Mouse (Mus musculus) ES-Bruce4 (cell line): Measurements from ENCODE around the gene Fam83g. TPM values are rescaled to one million over a fixed set of nuclear protein-coding genes. Genes with fewer than 3 reads are reported as not detected.

Source experiments
- H3K27ac ChIP-seq: 2 replicates; pipeline ENCODE4 v1.5.1; 2012; ENCODE audit warnings: low read length, inconsistent platforms; ENCODE audit not compliant: insufficient read depth
- H3K27me3 ChIP-seq: 2 replicates; pipeline ENCODE4 v1.6.1; 2012; ENCODE audit warnings: mild to moderate bottlenecking, low read length, inconsistent platforms; ENCODE audit not compliant: control insufficient read depth, poor library complexity, insufficient read depth, severe bottlenecking
- H3K36me3 ChIP-seq: 2 replicates; pipeline ENCODE4 v1.6.1; 2012; ENCODE audit warnings: inconsistent platforms, mild to moderate bottlenecking, low read length, moderate library complexity; ENCODE audit not compliant: control insufficient read depth, poor library complexity, insufficient read depth, severe bottlenecking
- H3K4me1 ChIP-seq: one replicate; pipeline ENCODE4 v1.8.1; 2011; ENCODE audit warnings: low read length; ENCODE audit not compliant: control insufficient read depth, insufficient read depth
- H3K4me3 ChIP-seq: 2 replicates; pipeline ENCODE4 v1.5.1; 2011; ENCODE audit warnings: low read depth, mild to moderate bottlenecking, low read length
- H3K9ac ChIP-seq: 2 replicates; pipeline ENCODE4 v1.6.1; 2012; ENCODE audit warnings: low read depth, mild to moderate bottlenecking, inconsistent platforms; ENCODE audit not compliant: poor library complexity, severe bottlenecking
- H3K9me3 ChIP-seq: replicated peaks from 2 replicates; pipeline ENCODE4 v1.6.1; 2012; ENCODE audit warnings: mild to moderate bottlenecking, low read length, inconsistent platforms; ENCODE audit not compliant: control insufficient read depth, poor library complexity, insufficient read depth, severe bottlenecking
- CTCF ChIP-seq: IDR thresholded peaks from one replicate; pipeline ENCODE4 v1.8.1; 2011; ENCODE audit warnings: low read depth, low read length
- EP300 ChIP-seq: IDR thresholded peaks from 2 replicates; pipeline ENCODE4 v1.6.1; 2011; ENCODE audit warnings: low read depth, low read length; ENCODE audit not compliant: insufficient read depth
- POLR2A ChIP-seq: IDR thresholded peaks from one replicate; pipeline ENCODE4 v1.8.1; 2011; ENCODE audit warnings: low read length; ENCODE audit not compliant: insufficient read depth
- polyA plus RNA-seq: library from polyadenylated mRNA; stranded (reverse); fragments of >200 nt; gene quantifications from 2 replicates; pipeline ENCODE4 v1.2.4, GENCODE M21; 2011; ENCODE audit warnings: low read depth; ENCODE audit not compliant: missing spikeins, insufficient read depth, insufficient read length

Gene Fam83g
- polyA plus RNA-seq, 1 experiment = 7.7 TPM

DNA sequence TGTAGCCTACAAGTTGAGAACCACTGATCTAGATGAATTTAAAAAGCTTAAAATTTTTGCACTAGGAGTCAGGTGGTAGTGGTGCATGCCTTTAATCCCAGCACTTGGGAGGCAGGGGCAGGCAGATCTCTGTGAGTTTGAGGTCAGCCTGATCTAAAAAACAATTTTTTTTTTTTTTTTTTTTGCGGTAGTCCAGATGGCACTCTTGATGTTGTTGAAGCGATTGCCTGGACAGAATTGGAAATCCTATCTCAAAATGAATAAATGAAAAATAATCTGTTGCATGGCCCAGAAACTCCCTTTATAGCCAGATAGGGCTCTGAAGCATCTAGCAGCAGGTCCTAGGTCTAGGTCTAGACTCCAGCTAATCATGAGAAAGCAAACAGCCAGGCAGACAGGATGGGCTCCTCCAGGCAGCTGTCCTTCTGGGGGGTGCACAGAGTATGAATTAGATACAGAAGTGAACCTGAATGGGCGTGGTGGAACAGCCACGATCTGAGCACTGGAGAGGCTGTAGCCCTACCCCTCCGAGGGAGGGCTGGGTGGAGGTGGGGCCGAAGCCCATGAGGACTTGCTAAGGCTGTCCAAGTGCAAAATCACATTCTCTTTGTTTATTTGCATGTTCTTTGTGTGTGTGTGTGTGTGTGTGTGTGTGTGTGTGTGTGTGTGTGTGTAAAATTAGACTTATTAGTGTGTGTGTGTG, 27.6 kb upstream of the Fam83g start:
- H3K27me3 ChIP-seq = no peaks in the 10 kb centered on the region
- H3K4me1 ChIP-seq = no peaks in the 10 kb centered on the region
- H3K9ac ChIP-seq = no peak overlapping the region
- TF ChIP-seq EP300 = no peak
- TF ChIP-seq CTCF = no peak
- TF ChIP-seq POLR2A = no peak
- no peak overlapping the region for H3K4me3 ChIP-seq
- no peaks in the 10 kb centered on the region for H3K9me3 ChIP-seq
- H3K36me3 ChIP-seq = no peaks in the 10 kb centered on the region
- no peak overlapping the region for H3K27ac ChIP-seq

DNA sequence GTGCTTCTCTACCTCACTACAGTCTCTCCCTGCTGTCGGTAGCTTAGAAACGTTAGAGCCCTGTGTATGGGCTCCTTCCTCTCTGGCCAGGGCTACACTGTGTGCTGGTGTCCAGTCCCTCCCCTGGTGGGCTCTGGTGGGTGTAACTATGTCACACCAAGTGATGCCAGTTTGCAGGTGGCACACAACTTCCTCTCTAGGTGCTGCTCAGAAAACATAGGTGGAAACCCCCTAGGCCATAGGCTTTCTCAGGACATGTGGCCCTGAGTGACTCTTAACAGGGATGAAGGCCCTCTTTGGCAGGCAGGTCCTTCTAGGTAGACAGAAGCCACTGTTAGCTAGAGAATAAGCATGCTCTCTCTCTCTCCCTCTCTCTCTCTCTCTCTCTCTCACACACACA, 26.5 kb upstream of the Fam83g start:
- no peak for TF ChIP-seq CTCF
- no peak for TF ChIP-seq POLR2A
- no peak for TF ChIP-seq EP300
- H3K27me3 ChIP-seq = no peaks in the 10 kb centered on the region
- no peaks in the 10 kb centered on the region for H3K9me3 ChIP-seq
- H3K4me3 ChIP-seq = no peak overlapping the region
- no peak overlapping the region for H3K9ac ChIP-seq
- H3K27ac ChIP-seq = no peak overlapping the region
- no peaks in the 10 kb centered on the region for H3K4me1 ChIP-seq
- H3K36me3 ChIP-seq = no peaks in the 10 kb centered on the region

DNA sequence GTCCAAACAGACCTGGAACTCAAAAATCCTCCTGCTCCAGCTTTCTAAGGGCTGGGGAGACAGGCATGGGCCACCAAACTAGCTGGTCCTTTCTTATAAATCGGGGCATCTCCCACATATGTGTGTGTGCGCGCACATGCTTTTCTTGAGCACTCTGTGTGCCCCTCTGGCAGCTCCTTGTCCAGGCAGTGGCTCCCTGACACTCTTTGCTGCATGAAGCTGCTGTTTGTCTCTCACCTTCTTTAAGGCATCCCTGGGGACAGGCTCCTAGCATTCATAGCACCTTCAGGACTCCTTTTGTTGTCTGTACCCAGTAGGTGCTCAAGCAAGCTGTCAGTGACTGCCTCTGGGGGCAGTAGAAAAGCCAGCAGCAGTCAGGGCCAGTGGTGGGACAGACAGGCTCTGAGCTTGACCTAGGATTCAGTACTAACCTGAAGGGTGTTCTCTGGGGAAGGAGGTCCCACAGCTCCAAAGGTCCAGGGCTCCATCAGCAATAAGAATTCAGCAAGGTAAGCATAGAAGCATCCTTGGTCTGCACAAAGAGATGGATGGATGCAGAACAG, 25.4 kb upstream of the Fam83g start:
- Histone ChIP-seq H3K4me3 (no peak overlapping the region), H3K4me1 (no peaks in the 10 kb centered on the region), H3K9me3 (no peaks in the 10 kb centered on the region), H3K27me3 (no peaks in the 10 kb centered on the region), H3K9ac (no peak overlapping the region), H3K36me3 (no peaks in the 10 kb centered on the region), H3K27ac (no peak overlapping the region)
- TF ChIP-seq EP300 (no peak), POLR2A (no peak), CTCF (no peak)

DNA sequence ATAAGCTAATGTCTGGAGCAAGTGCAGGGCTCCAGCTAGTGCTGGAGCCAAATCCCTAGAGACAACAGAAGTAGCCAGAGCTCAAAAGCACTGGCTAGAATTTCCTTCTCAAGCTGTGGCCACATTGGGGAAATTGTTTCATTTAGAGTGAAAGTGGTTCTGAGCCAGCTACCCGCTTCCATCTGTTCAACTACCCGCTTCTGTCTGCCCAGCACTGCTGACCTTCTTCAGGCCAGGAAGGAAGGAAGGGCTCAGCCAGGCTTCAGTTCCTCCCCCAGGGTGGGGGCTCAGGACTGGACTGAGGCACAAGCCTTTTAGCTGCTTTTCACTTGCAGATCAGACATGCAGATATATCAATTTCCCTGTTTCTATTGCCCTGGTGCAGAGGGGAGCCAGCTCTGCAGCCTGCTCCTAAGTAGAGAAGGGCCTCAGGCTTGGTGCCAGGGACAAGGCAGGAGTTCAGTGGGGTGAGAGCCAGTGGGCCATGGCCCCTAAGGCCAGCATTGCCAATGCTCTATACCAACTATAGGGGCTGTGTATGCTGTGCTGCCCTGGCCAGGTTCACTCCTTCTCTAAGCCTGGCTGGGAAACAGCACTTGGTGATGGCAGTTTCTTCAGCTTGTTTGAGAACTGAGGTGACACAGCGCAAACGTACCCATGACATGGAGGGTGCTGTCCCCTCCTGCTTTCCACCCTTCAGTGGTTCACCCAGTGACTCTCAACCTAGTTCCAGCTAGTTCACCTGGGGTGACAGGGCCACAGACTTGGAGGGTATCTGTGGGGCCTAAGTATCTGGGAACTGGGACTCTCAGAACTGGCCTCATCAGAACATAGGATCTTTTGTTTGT, 24.7 kb upstream of the Fam83g start:
- Histone ChIP-seq H3K27ac (no peak overlapping the region), H3K4me1 (no peaks in the 10 kb centered on the region), H3K9me3 (no peaks in the 10 kb centered on the region), H3K36me3 (no peaks in the 10 kb centered on the region), H3K4me3 (no peak overlapping the region), H3K9ac (no peak overlapping the region), H3K27me3 (no peaks in the 10 kb centered on the region)
- TF ChIP-seq EP300 (no peak), CTCF (no peak), POLR2A (no peak)

DNA sequence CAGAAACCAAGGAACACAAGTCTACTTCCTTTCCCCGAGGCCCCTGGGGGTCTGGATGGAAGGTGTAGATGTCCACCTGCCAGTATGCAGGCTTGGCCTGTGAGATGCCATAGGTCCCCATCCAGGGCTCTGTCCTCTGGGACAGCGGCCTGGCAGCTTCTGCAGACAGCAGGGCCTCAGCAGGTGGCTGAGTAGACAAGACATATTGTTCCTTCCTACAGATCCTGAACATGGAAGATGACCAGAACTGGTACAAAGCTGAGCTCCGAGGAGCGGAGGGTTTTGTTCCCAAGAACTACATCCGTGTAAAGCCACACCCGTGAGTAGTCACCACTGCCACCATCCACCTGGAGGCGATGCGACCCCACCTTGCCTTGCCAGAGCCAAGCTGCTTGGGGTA, 23.9 kb upstream of the Fam83g start:
- Histone ChIP-seq H3K4me3 (no peak overlapping the region), H3K9ac (no peak overlapping the region), H3K27me3 (no peaks in the 10 kb centered on the region), H3K4me1 (no peaks in the 10 kb centered on the region), H3K27ac (no peak overlapping the region), H3K9me3 (no peaks in the 10 kb centered on the region), H3K36me3 (no peaks in the 10 kb centered on the region)
- no peak for TF ChIP-seq POLR2A
- no peak for TF ChIP-seq CTCF
- no peak for TF ChIP-seq EP300

DNA sequence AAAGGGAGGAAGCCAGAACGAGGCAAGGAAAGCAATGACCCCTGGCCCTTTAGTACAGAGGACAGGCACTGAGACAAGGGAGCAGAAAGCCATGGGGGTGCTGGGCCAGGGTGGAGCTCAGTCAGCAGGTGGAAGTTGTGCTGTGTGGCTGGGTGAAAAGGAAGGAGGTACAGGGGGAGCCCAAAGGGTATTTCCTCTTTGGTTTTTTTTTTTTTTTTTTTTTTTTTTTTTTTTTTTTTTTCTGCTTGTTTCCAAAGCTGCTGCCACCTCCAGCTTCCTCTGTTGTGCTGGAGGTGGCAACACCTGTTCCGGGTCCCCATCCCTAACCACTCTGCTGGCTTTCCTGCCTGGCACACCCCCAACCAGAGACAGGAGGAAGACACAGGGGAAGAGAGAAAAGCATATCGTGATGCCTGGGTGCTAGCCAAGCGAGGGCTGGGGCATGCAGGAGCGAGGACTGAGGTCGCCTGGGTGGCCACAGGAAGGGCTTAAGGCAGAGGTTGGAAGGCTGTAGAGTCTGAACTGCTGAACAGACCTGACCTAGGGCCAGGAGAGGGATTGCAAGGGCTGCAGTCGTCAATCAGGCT, 23.0 kb upstream of the Fam83g start:
- Histone ChIP-seq H3K36me3 (no peaks in the 10 kb centered on the region), H3K27me3 (no peaks in the 10 kb centered on the region), H3K4me3 (no peak overlapping the region), H3K4me1 (no peaks in the 10 kb centered on the region), H3K27ac (no peak overlapping the region), H3K9me3 (no peaks in the 10 kb centered on the region), H3K9ac (no peak overlapping the region)
- TF ChIP-seq EP300 = no peak
